Mouse (Mus musculus) stomach, postnatal 0 days (tissue): Measurements from ENCODE around the gene Alox5. TPM values are rescaled to one million over a fixed set of nuclear protein-coding genes. Genes with fewer than 3 reads are reported as not detected.

Source experiments
- ATAC-seq: fragments of 200-750 bp; cut with Nextera tagmentation; 2 replicates; pipeline ENCODE4 v1.8.0; 2017; ENCODE audit not compliant: low FRiP score, low TSS enrichment
- DNase-seq: peaks from one replicate; pipeline ENCODE4 v3.0.0-alpha.2; 2016; ENCODE audit warnings: low spot score
- H3K27ac ChIP-seq: fragments of 300-500 bp; sonication (generic); replicated peaks from 2 replicates; pipeline ENCODE4 v1.5.1; 2014; ENCODE audit warnings: mild to moderate bottlenecking, control low read depth
- H3K27me3 ChIP-seq: fragments of 300-500 bp; sonication (generic); 2 replicates; pipeline ENCODE4 v1.6.1; 2014; ENCODE audit warnings: low read length; ENCODE audit not compliant: control insufficient read depth, insufficient read depth
- H3K36me3 ChIP-seq: fragments of 300-500 bp; sonication (generic); 2 replicates; pipeline ENCODE4 v1.6.1; 2014; ENCODE audit warnings: low read length, mixed read lengths; ENCODE audit not compliant: control insufficient read depth, insufficient read depth
- H3K4me1 ChIP-seq: fragments of 300-500 bp; sonication (generic); replicated peaks from 2 replicates; pipeline ENCODE4 v1.6.1; 2014; ENCODE audit warnings: antibody characterized with exemption; ENCODE audit not compliant: control insufficient read depth, insufficient read depth
- H3K4me2 ChIP-seq: fragments of 300-500 bp; sonication (generic); replicated peaks from 2 replicates; pipeline ENCODE4 v1.6.1; 2014; ENCODE audit warnings: low read depth, mild to moderate bottlenecking, control low read depth, moderate library complexity
- H3K4me3 ChIP-seq: fragments of 300-500 bp; sonication (generic); 2 replicates; pipeline ENCODE4 v1.5.1; 2014; ENCODE audit warnings: low read depth, low read length, control low read depth
- H3K9ac ChIP-seq: fragments of 300-500 bp; sonication (generic); 2 replicates; pipeline ENCODE4 v1.6.1; 2014; ENCODE audit warnings: mild to moderate bottlenecking, low read length, control low read depth, mixed read lengths
- H3K9me3 ChIP-seq: fragments of 300-500 bp; sonication (generic); 2 replicates; pipeline ENCODE4 v1.6.1; 2016; ENCODE audit warnings: low read length; ENCODE audit not compliant: control insufficient read depth
- CTCF ChIP-seq: IDR thresholded peaks from 2 replicates; pipeline ENCODE4 v1.5.1; 2016; ENCODE audit warnings: antibody characterized with exemption, low read depth, mild to moderate bottlenecking, moderate library complexity
- EP300 ChIP-seq: optimal IDR thresholded peaks from 2 replicates; pipeline ENCODE3; 2016; ENCODE audit warnings: antibody characterized with exemption
- WGBS: fragments of 180-500 bp; shearing (Covaris S2); extraction: QIAGEN DNeasy Blood & Tissue Kit; methylation state at CpG from one replicate; pipeline ENCODE4 v1.1.7; 2014; 5-methylcytosine and 5-hydroxymethylcytosine counted together
- polyA plus RNA-seq: library from polyadenylated mRNA; unstranded; fragments of >200 nt; fragmentation: Nextera tagmentation; extraction: Ambion mirVana; gene quantifications from 2 replicates; pipeline ENCODE4 v1.2.1, GENCODE M21; 2015

Gene Alox5
- polyA plus RNA-seq, 1 experiment from 2014 or later: 1.3 TPM

DNA sequence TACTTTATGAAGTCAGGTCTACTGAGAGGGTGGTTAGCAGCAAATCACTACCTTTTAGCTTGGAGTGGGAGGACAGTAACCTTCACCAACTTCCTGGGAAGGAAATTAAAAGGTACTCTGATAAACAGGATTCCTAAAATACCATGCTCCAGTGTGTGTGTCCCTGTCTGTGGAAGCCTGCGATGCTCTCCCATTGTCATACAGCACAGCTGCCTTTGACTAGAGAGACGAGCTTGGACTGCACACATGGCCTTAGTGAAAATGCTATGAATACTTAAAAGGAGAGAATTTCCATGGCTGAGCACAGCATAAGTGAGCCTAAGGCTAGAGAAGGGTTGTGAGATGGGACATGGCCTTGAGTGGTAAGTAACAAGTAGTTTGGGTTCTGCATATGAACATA lies 62.8 kb downstream of the Alox5 start:
- Histone ChIP-seq H3K27me3 (no peaks in the 10 kb centered on the region), H3K27ac (no peak overlapping the region), H3K4me2 (no peak overlapping the region), H3K36me3 (peaks cover 2% of the 10 kb centered on the region; the same call in 1 of the 2 replicates), H3K4me3 (no peak overlapping the region), H3K9ac (no peak overlapping the region), H3K4me1 (no peaks in the 10 kb centered on the region), H3K9me3 (no peaks in the 10 kb centered on the region)
- no peak for DNase-seq
- no peak for TF ChIP-seq EP300
- TF ChIP-seq CTCF: no peak
- ATAC-seq: no peak
- WGBS: 83% methylated on average over 2 of the region's 2 CpGs

GRCm38 (mm10) chr6:116397621-116398020 lies 63.4 kb downstream of the Alox5 start:
- H3K4me1 ChIP-seq: no peaks in the 10 kb centered on the region
- no peak overlapping the region for H3K4me2 ChIP-seq
- DNase-seq (no peak), ATAC-seq (no peak)
- WGBS: 62% methylated on average over 6 of the region's 6 CpGs
- no peaks in the 10 kb centered on the region for H3K27me3 ChIP-seq
- no peak for TF ChIP-seq EP300
- no peak for TF ChIP-seq CTCF
- no peak overlapping the region for H3K4me3 ChIP-seq
- no peaks in the 10 kb centered on the region for H3K9me3 ChIP-seq
- H3K9ac ChIP-seq: no peak overlapping the region
- H3K36me3 ChIP-seq: peaks cover 2% of the 10 kb centered on the region; the same call in 1 of the 2 replicates
- no peak overlapping the region for H3K27ac ChIP-seq

DNA sequence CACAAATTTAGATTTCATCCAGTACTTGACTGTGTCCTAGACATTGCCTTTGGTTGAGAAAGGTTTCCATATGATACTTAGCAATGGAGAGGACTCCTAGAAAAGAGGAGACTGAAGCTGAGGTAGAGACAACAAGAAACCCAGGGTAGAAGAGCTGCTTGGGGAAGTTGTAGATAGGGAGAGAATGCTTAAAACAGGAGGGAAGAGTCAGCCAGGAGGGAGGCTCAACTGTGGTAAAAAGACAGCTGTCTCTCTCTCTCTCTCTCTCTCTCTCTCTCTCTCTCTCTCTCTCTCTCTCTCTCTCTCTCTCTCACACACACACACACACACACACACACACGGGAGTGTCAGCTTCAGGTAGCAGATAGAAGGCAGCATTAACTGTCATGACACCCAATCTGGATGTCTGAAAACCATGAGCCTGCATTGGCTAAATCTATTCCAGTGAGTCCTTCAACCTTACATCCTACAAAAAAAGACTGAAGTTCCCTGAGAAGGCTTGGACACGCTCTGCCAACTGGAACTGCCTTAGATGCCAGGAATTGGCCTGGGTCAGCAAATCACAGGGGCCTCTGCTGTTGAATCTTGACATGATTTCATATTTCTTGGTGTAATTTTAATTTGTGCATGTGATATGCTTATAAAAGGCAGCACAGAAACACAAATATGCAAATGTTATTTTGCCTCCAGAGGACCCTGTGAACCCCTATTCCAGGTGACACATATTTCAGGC lies 65.9 kb downstream of the Alox5 start:
- no peaks in the 10 kb centered on the region for H3K9me3 ChIP-seq
- no peaks in the 10 kb centered on the region for H3K36me3 ChIP-seq
- no peak overlapping the region for H3K4me2 ChIP-seq
- TF ChIP-seq CTCF (no peak), EP300 (no peak)
- H3K27ac ChIP-seq: no peak overlapping the region
- no peak overlapping the region for H3K4me3 ChIP-seq
- no peak overlapping the region for H3K9ac ChIP-seq
- no peaks in the 10 kb centered on the region for H3K27me3 ChIP-seq
- DNase-seq (peak; percentile 5), ATAC-seq (no peak)
- no peaks in the 10 kb centered on the region for H3K4me1 ChIP-seq
- WGBS: 76% methylated on average over 2 of the region's 2 CpGs

GRCm38 (mm10) chr6:116389481-116389880 lies 71.5 kb downstream of the Alox5 start:
- H3K9ac ChIP-seq: no peak overlapping the region
- no peaks in the 10 kb centered on the region for H3K9me3 ChIP-seq
- no peaks in the 10 kb centered on the region for H3K27me3 ChIP-seq
- no peak overlapping the region for H3K4me2 ChIP-seq
- DNase-seq (no peak), ATAC-seq (no peak)
- H3K27ac ChIP-seq: no peak overlapping the region
- no peaks in the 10 kb centered on the region for H3K36me3 ChIP-seq
- no peak for TF ChIP-seq CTCF
- TF ChIP-seq EP300: no peak
- no peaks in the 10 kb centered on the region for H3K4me1 ChIP-seq
- H3K4me3 ChIP-seq: no peak overlapping the region

- TF ChIP-seq EP300: no peak
- no peak for TF ChIP-seq CTCF
- H3K9ac ChIP-seq: no peak overlapping the region
- no peaks in the 10 kb centered on the region for H3K4me1 ChIP-seq
- DNase-seq: no peak
- ATAC-seq: no peak
- no peak overlapping the region for H3K4me3 ChIP-seq
- no peaks in the 10 kb centered on the region for H3K9me3 ChIP-seq
- H3K27me3 ChIP-seq: no peaks in the 10 kb centered on the region
- no peak overlapping the region for H3K4me2 ChIP-seq
- no peaks in the 10 kb centered on the region for H3K36me3 ChIP-seq
- WGBS: 96% methylated on average over 1 of the region's 1 CpGs
- no peak overlapping the region for H3K27ac ChIP-seq
Observed at GRCm38 (mm10) chr6:116388068-116388467, 72.9 kb downstream of the Alox5 start.

DNA sequence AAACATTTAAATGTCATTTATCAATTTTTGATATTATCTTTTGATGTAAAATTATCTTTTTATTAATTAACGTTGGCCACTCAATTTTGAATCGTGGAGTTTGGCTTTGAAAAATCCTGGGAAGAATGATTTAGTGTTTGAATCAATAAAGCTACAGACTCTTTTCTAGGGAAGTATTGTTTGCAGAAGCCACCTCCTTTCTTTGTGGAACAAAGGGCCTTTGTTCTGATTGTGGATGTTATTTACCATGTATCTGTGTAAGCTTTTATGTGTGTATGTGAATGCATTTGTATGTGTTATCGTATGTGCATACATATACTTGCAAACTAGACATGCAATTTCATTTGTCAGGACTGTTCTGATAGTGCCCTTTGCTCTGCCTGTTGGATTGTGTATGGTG lies 74.5 kb downstream of the Alox5 start:
- TF ChIP-seq CTCF: no peak
- no peak for TF ChIP-seq EP300
- ATAC-seq (no peak), DNase-seq (no peak)
- H3K4me2 ChIP-seq: no peak overlapping the region
- H3K4me1 ChIP-seq: no peaks in the 10 kb centered on the region
- H3K4me3 ChIP-seq: no peak overlapping the region
- no peaks in the 10 kb centered on the region for H3K36me3 ChIP-seq
- H3K27ac ChIP-seq: no peak overlapping the region
- H3K9me3 ChIP-seq: no peaks in the 10 kb centered on the region
- no peaks in the 10 kb centered on the region for H3K27me3 ChIP-seq
- H3K9ac ChIP-seq: no peak overlapping the region
- 52% methylated on average over 3 of the region's 3 CpGs for WGBS
